Mouse (Mus musculus) embryonic stem cell, embryonic (primary cell): ENCODE results near the gene Hhat.

Experiments used
- CTCF ChIA-PET, 4 experiments: fragments of 300-600 bp in 2 of 4; fragments of 350-600 bp in 2 of 4; sonication (Branson Sonifier 250); formaldehyde crosslinking; loops; one replicate each; lab custom pipeline; 2022; ENCODE audit warnings: inconsistent platforms in 2 of 4; lab: Charles Lee
- POLR2A ChIA-PET, 4 experiments: fragments of 300-600 bp in 2 of 4; fragments of 350-600 bp in 2 of 4; sonication (Branson Sonifier 250); formaldehyde crosslinking; loops; one replicate each; lab custom pipeline; 2022; ENCODE audit warnings: antibody characterized with exemption in 4 of 4, inconsistent platforms in 1 of 4; lab: Charles Lee

The Hhat gene

GRCm38 (mm10) chr1:192770495-192771331 is at the start of gene Hhat:
TSS of gene Hhat (minus strand) at chr1:192771223.
- ChIA-PET POLR2A (interaction anchor here (0.7 to 2.6 kb wide), 22 partner anchors 9 to 359 kb away, joined by 3 to 20 read pairs (median 4); partner anchors contain the start of gene Diexf (in 2 of the 4)), CTCF (interaction anchor here in 3 of 4 experiments (0.6 to 2.2 kb wide), 6 partner anchors 13 to 359 kb away, joined by 3 to 8 read pairs (median 3); partner anchors contain the start of gene Diexf (in 1 of the 3))

GRCm38 (mm10) chr1:192818334-192818733 is 47.3 kb upstream of the Hhat start:
- ChIA-PET CTCF (interaction anchor here in 1 of 4 experiments (0.5 kb wide), 1 partner anchor 23 kb away, joined by 4 read pairs; no protein-coding TSS in a partner anchor), POLR2A (interaction anchor here in 1 of 4 experiments (1.3 to 1.9 kb wide), 2 partner anchors 15 to 20 kb away, joined by 4 to 7 read pairs; no protein-coding TSS in a partner anchor)

DNA sequence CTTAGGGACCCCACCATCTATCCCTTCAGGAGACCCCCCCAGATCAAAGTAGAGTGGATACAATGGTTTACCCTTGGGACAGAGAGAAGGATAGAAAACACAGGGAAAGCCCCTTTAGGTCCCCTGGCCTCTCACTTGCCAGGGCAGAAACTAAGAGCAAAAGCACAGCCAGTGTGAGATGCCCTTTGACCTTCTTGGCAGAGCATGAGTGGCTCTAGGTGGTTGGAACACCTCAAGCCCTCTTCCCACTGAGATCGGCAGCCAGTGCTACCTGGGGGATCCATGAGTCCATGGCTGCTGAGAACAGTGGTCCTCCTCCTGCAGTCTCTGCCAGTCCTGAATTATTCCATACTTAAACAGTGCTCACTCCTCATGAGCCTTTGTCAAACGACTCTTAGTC is 44.8 kb upstream of the Hhat start:
- ChIA-PET POLR2A (interaction anchor here in 1 of 4 experiments (0.6 kb wide), 1 partner anchor 65 kb away, joined by 12 read pairs; no protein-coding TSS in a partner anchor), CTCF (interaction anchor here in 1 of 4 experiments (0.6 kb wide), 1 partner anchor 63 kb away, joined by 10 read pairs; no protein-coding TSS in a partner anchor)

DNA sequence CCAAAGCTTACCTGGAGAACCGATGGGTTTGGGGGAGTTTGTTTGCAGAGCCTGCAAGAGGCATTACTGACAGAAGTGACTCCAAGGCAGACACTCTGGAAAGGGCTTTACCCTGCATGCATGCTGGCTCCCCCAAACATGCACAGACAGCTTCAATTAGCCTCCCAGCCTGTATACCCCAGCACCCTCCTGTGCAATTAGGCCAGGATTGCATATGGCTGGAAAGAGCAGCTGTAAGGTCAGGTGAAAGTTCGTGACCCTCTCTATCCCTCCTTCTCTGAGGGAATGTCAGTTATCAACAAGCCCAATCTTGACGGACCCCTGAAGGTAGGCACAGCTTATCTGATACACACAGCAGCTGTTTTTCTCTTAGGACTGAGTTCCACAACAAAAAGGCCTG is 43.7 kb upstream of the Hhat start:
- POLR2A ChIA-PET: no interaction called here
- CTCF ChIA-PET: interaction anchor here in 1 of 4 experiments (0.7 kb wide), 1 partner anchor 20 kb away, joined by 3 read pairs; no protein-coding TSS in a partner anchor

DNA sequence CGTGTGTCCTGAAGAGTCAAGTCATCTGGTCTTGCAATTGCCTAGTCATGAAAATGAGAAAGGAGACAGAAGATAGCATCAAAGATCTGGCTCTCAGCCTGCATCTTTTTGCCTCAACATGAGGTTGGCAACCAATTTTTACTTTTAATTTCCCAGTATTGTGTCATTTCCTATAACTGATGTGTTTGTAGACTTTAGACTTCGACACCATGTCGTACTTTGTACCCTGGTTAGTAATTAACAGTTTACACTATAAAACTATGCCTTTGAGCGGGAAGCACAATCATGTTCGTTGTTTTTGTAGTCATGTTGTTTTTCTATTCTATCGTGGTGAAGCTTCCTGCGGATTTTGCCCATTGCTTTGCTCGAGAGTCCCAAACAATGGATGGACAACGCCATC is 41.7 kb upstream of the Hhat start:
- POLR2A ChIA-PET: interaction anchor here in 2 of 4 experiments (0.8 to 1.2 kb wide), 2 partner anchors 10 to 28 kb away, joined by 3 read pairs; no protein-coding TSS in a partner anchor
- CTCF ChIA-PET: interaction anchor here in 1 of 4 experiments (0.7 kb wide), 1 partner anchor 17 kb away, joined by 3 read pairs; no protein-coding TSS in a partner anchor

DNA sequence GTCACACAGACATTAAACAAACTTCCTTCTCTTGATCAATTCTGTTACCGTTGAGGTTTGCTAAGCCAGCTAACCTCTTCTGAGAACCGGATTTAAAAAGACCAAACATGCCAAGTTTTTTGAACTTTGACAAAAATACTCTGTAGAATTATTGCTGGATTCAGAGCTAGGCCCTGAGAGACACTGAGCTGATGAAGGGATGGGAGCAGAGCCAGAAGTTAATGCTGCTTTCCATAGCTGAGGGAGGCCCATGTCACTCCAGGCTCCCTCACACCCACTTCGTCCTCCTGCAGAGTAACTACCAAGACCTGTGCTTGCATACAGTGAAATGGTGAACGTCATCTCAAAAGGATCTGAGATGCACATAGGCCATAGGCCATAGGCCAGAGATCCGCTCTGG is 41.3 kb upstream of the Hhat start:
- CTCF ChIA-PET: no interaction called here

DNA sequence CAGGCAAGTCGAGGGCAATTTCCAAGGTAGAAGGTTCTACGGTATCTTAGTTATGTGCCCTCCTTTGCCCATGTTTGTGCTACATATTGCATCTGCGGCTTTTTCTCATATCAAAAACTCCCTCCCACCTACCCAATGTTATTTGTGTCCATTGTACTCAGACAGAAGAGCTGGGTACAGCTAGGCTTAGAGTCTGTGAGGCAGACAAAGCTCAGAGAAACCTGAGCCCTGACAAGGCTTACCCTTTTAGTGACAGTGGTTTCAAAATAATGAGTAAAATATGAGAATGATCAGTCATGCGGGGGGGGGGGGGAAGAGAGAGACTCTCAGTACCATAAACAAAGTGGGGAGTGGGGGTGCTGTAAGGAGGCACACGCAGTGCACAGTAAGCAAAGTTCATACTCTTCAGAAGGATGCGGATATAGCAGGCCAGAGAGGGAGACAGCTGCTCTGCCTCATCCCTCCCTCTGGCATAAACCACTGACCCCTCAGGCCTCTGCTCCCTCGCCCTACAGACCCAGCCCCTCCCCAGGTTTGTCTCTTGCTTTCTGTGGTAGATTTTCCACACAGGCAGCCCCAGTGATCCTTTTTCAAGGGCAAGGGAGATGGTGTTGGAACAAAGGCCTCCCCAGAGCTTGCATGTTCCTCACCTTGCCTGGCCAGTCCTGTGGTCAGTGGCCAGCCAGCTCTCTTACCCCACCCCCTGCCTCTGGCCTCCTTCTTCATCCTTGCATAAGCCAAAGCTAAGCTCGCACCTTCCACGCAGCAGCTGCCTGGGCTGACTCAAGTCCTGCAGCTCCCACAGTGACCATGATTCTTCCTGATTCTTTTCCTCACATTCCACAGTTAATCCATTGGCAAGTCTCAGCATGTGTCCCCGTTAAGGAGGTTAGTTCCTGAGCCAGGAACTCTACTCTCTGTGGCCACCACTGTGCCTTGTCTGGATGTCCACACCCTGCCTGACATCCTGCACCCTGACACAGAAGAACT is 35.4 kb upstream of the Hhat start:
- CTCF ChIA-PET: interaction anchor here in 2 of 4 experiments (0.6 to 1.4 kb wide), 3 partner anchors 11 to 27 kb away, joined by 3 to 6 read pairs (median 4); no protein-coding TSS in a partner anchor
- POLR2A ChIA-PET: interaction anchor here in 3 of 4 experiments (0.6 to 1.8 kb wide), 6 partner anchors 11 to 940 kb away, joined by 3 to 12 read pairs (median 4); no protein-coding TSS in a partner anchor

More for the DNA sequence above, 41.3 kb upstream of the Hhat start:
- POLR2A ChIA-PET: interaction anchor here in 2 of 4 experiments (0.6 to 1.2 kb wide), 2 partner anchors 11 to 76 kb away, joined by 3 read pairs; no protein-coding TSS in a partner anchor

DNA sequence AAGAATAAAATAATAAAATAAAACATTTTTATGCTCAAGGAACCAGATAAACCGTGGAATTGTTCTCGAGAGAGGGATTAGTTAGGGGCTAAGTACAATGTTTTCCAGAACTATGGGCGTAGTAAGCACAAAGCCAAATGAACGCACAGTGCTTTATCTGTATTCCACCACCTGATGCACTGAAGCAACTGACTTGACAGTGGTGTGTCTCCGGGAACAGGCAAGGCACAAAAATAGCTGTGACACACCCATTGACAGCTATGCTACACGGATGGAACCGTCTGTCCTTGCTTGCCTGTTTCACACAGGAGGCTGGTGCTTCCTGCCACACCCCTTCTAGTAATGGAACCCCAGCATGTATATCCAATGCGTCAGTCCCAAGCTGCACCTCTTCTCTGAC is 29.3 kb upstream of the Hhat start:
- ChIA-PET CTCF (interaction anchor here in 2 of 4 experiments (0.6 kb wide), 2 partner anchors 591 to 950 kb away, joined by 3 to 8 read pairs; no protein-coding TSS in a partner anchor), POLR2A (interaction anchor here in 1 of 4 experiments (0.6 to 1.3 kb wide), 3 partner anchors 9 to 58 kb away, joined by 3 to 5 read pairs (median 3); no protein-coding TSS in a partner anchor)

DNA sequence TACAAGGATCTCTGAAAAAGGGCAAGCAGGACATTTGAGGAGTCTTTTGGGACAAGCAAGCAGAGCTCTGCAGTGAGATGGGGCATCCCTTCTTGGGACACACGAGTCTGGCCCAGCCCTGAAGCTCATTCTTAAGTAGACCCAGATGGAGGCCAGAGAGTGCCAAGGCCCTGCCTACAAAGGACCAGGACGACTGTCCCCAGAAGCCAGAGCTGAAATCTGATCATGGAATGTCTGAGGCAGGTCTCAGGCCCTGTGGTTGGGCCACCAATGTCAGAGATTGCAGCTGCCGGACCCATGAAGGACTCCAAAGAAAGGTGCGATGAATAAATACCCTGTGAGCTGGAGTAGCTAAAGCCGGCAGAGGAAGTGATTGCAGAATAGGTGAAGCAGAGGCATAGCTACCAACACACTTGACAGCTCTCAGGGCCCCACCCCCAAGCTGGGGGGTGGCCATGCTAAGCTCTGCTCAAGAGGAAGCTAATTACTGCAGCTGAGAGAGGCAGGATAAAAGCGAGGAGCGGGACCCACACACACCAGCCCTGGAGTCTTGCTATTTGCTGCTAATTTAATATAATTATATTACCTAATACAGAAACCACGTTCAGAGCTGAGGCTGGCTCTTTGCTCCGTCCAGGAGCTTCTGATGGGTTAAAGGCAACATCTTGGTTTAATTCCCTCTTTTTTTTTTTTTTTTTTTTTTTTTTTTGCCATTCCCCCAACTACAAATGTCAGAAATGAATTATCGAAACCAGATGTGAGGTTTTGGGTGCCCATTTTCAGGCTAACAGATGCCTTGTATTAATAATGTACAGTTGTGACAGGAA is 28.4 kb upstream of the Hhat start:
- POLR2A ChIA-PET: interaction anchor here in 2 of 4 experiments (0.7 to 1.7 kb wide), 3 partner anchors 10 to 300 kb away, joined by 3 to 4 read pairs (median 3); no protein-coding TSS in a partner anchor

DNA sequence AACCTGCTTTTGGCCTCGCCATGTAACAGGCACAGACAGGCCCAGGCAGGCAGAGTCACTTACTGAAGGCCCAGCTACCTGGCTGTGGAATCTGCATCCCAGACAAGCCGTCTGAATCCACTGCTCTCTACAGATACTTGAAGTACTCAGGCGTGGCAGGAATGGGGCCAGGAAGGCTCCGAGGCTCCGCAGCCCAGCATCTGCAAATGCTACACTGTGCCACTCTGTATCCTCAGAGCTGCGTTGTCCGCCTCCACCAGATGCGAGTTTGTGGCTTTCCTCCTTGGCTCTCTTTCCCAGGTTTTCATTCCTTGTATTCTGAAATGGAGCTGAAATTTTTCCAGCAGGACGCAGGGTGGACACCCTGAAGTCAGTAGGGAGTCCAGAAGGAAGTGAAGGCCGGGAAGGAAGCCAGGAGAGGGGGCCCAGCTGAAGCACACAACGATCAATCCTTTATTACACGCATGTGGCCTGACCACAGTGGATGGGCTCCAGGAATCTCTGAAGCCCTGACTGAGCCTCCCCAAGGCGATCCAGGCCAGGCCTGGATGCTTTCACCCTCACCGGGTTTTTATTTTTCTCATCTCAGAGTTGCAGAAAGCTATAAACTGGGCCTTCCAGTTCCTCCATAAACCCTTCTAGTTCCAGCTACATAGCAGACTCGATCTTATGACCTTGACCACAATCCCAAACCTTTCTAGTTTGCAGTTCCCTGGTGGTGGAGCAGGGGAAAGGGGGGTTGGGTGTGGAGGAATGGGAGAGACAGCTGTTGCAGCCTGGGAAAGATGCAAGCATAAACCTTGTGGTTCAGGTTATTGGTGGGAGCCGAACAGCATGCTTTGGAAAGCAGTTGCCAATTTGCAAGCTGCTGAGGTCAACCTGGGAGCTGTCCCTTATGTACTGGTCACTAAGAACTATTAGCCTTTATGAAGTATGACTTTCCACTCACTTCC is 27.5 kb upstream of the Hhat start:
- CTCF ChIA-PET: interaction anchor here in 3 of 4 experiments (0.6 to 2.1 kb wide), 3 partner anchors 8 to 53 kb away, joined by 6 to 7 read pairs (median 7); no protein-coding TSS in a partner anchor
- POLR2A ChIA-PET: interaction anchor here in 2 of 4 experiments (1.0 to 1.7 kb wide), 3 partner anchors 9 to 53 kb away, joined by 3 to 4 read pairs (median 4); no protein-coding TSS in a partner anchor

More for the DNA sequence above, 28.4 kb upstream of the Hhat start:
- CTCF ChIA-PET: interaction anchor here in 3 of 4 experiments (0.6 to 2.1 kb wide), 5 partner anchors 9 to 590 kb away, joined by 3 to 7 read pairs (median 4); no protein-coding TSS in a partner anchor

DNA sequence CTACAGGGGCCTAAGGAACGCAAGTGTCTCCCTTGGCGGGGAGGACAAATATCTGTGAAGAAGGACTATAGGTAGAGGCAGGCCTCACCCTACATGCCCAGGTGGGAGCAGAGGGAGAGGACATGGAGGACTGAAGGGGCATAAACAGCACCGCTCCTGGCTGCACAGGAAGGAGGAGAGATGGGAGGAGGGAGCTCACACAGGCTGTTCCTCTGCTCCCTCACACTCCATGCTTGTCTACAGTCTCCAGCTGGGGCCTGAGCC is 25.9 kb upstream of the Hhat start:
- ChIA-PET POLR2A (interaction anchor here in 2 of 4 experiments (0.7 to 3.4 kb wide), 4 partner anchors 26 to 52 kb away, joined by 3 to 16 read pairs (median 4); partner anchors contain the start of gene Hhat (in 1 of the 2)), CTCF (interaction anchor here in 2 of 4 experiments (0.9 to 1.6 kb wide), 2 partner anchors 9 to 73 kb away, joined by 3 to 5 read pairs; no protein-coding TSS in a partner anchor)

DNA sequence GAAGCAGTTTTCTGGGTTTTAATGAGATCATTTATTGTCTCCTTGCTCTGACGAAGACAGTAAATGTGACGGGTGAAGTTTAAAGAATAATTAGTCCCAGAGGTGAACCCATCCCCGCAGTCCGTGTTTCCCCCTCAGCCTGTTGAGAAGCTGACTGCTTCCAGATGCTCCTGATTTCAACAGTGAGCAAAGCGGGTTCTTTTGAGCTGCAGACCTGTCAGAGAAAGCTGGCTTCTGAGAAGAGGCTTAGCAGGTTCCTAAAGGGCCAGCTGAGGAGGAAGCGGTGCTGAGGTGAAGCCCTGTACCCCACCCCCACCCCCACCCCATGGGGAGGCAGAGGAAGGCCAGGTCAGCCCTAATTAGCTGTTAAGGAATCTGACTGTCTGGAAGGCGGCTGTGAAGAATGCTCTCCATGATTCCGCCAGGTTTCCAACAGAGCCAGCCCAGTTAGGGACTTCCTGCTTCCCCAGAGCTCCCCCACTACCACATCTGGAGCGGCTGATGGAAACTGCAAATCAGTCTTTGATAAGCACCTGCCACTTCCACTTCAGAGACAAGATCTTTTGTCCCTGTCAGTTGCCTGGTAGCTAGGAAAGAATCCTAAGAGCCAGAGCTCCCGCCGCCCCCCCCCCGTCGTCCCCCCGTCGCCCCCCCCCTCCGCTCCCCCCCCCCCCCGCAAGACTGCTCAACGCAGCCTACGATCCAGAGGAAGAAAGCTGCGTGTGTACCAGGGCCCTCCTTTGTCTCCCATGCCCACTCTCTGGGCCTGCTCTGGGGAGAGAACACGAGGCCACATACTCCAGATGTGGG is 25.4 kb upstream of the Hhat start:
- CTCF ChIA-PET: interaction anchor here in 3 of 4 experiments (0.6 to 2.1 kb wide), 9 partner anchors 9 to 334 kb away, joined by 3 to 9 read pairs (median 4); partner anchors contain the start of gene Sertad4 (in 1 of the 3)
- POLR2A ChIA-PET: interaction anchor here in 3 of 4 experiments (0.6 to 3.4 kb wide), 14 partner anchors 9 to 343 kb away, joined by 3 to 16 read pairs (median 4); partner anchors contain the start of genes Hhat (in 1 of the 3) and Sertad4 (in 1 of the 3)

DNA sequence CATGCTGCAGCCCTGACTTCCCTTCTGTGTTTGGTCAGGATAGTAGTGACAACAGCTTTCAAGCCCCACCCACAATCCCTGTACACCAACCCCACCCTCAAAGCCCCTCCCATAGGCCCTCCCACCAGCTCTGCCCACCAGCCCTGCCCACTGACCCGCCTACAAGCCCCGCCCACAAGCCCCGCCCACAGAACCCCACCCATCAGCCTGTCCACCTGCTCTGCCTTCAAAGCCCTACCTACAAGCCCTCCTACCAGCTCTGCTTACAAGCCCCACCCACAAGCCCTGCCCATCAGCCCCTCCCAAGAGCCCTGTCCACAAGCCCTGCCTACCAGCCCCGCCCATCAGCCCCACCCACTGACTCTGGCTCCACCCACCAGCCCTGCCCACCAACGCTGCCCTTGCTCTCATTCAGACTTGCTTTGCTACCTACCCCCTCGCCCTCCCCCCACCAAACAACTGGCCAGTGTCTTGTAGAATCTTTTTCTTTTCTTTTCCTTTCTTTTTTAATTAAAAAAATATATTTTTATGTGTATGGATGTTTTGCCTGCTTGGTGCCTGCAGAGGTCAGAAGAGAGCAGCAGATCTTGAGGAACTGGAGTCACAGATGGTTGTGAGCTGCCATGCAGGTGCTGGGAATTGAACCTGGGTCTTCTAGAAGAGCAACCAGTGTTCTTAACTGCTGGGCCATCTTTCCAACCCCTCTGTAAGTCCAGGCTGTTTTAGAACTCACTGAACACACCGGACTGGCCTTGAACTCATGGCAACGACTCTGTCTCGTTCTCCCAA is 24.1 kb upstream of the Hhat start:
- POLR2A ChIA-PET: interaction anchor here in 3 of 4 experiments (0.5 to 3.4 kb wide), 26 partner anchors 10 to 1398 kb away, joined by 3 to 16 read pairs (median 4); partner anchors contain the start of genes Hhat (in 2 of the 3), Diexf (in 1 of the 3) and Syt14 (in 1 of the 3)
- CTCF ChIA-PET: interaction anchor here (0.5 to 2.1 kb wide), 28 partner anchors 10 to 936 kb away, joined by 3 to 15 read pairs (median 4); partner anchors contain the start of genes Diexf (in 1 of the 4) and Sertad4 (in 1 of the 4)
